Mouse (Mus musculus): ENCODE data around the gene Snapin.

GRCm38 (mm10) chr3:90503444-90503843 is 12.6 kb upstream of the Snapin start:
- no peak for TF ChIP-seq POLR2A (IDR thresholded peaks at IDR 0.05; ENCODE audit: insufficient read depth, low read length)
- no peak for TF ChIP-seq CTCF (IDR thresholded peaks at IDR 0.05; ENCODE audit: low read depth, low read length)
